Mouse (Mus musculus): ENCODE results near the gene Iqcf1. TPM values are rescaled to one million over a fixed set of nuclear protein-coding genes. Genes with fewer than 3 reads are reported as not detected.
"Not testable (repeated sequence)": the region's sequence is repeated elsewhere in the genome, so short reads cannot be mapped to it uniquely, and the experiment has no call there.

Iqcf1 gene
- total RNA-seq, 2 experiments from 2014 or later = not detected

- intact Hi-C loops (cut with DNase I) = loop anchor here (2.0 to 5.0 kb wide), 4 partner anchors 29 to 189 kb away; partner anchors contain the start of gene Dusp7
These were observed 22.1 kb upstream of the Iqcf1 start for GRCm38 (mm10) chr9:106477649-106478048.

GRCm38 (mm10) chr9:106478101-106478500, 21.7 kb upstream of the Iqcf1 start:
- DNase-seq = peak in 1 of 2 experiments; percentile 1
- intact Hi-C loops (cut with DNase I) = loop anchor here (5.0 kb wide), 2 partner anchors 111 to 176 kb away; partner anchors contain the start of gene Dusp7

More at GRCm38 (mm10) chr9:106477649-106478048, 22.1 kb upstream of the Iqcf1 start:
- DNase-seq = peak; percentile 5 to 12

GRCm38 (mm10) chr9:106480541-106480940, 19.2 kb upstream of the Iqcf1 start:
- intact Hi-C loops (cut with DNase I) = no loop called here
- DNase-seq = peak in 1 of 2 experiments; percentile 0

GRCm38 (mm10) chr9:106481075-106481474, 18.7 kb upstream of the Iqcf1 start:
- DNase-seq = peak in 1 of 2 experiments; percentile 3
- intact Hi-C loops (cut with DNase I) = no loop called here

GRCm38 (mm10) chr9:106481676-106482075, 18.1 kb upstream of the Iqcf1 start:
- peak in 1 of 2 experiments; percentile 3 for DNase-seq

GRCm38 (mm10) chr9:106482578-106483115, 17.1 kb upstream of the Iqcf1 start:
- DNase-seq = peak in 1 of 2 experiments; percentile 2
- intact Hi-C loops (cut with DNase I) = no loop called here

More at GRCm38 (mm10) chr9:106481676-106482075, 18.1 kb upstream of the Iqcf1 start:
- intact Hi-C loops (cut with DNase I) = no loop called here

- intact Hi-C loops (cut with DNase I) = no loop called here
- DNase-seq = no peak
These were observed 16.6 kb upstream of the Iqcf1 start for GRCm38 (mm10) chr9:106483136-106483535.

GRCm38 (mm10) chr9:106483606-106484005, 16.2 kb upstream of the Iqcf1 start:
- no peak for DNase-seq
- intact Hi-C loops (cut with DNase I) = no loop called here

- intact Hi-C loops (cut with DNase I) = no loop called here
These were observed 14.7 kb upstream of the Iqcf1 start for GRCm38 (mm10) chr9:106485076-106485475.

GRCm38 (mm10) chr9:106487602-106488001, 12.2 kb upstream of the Iqcf1 start:
- DNase-seq; intact Hi-C loops (cut with DNase I): not testable (repeated sequence)

More at GRCm38 (mm10) chr9:106485076-106485475, 14.7 kb upstream of the Iqcf1 start:
- DNase-seq = no peak

GRCm38 (mm10) chr9:106501846-106502245, 2.1 kb downstream of the Iqcf1 start:
- no peak for DNase-seq
- intact Hi-C loops (cut with DNase I) = no loop called here

GRCm38 (mm10) chr9:106504246-106504645, 4.5 kb downstream of the Iqcf1 start:
- intact Hi-C loops (cut with DNase I) = no loop called here
- no peak for DNase-seq

- DNase-seq = no peak
- intact Hi-C loops (cut with DNase I) = no loop called here
These were observed 9.6 kb downstream of the Iqcf1 start for GRCm38 (mm10) chr9:106509356-106509755.

- intact Hi-C loops (cut with DNase I) = no loop called here
- DNase-seq = no peak
These were observed 13.1 kb downstream of the Iqcf1 start for GRCm38 (mm10) chr9:106512729-106513450.

GRCm38 (mm10) chr9:106513566-106513965, 13.8 kb downstream of the Iqcf1 start:
- intact Hi-C loops (cut with DNase I) = no loop called here
- DNase-seq = no peak

- intact Hi-C loops (cut with DNase I) = no loop called here
These were observed 14.5 kb downstream of the Iqcf1 start, which contains the start of gene Iqcf5 for GRCm38 (mm10) chr9:106514273-106514672. TSS of gene Iqcf5 (plus strand) at chr9:106514573.

GRCm38 (mm10) chr9:106519433-106519832, 19.7 kb downstream of the Iqcf1 start:
- intact Hi-C loops (cut with DNase I) = no loop called here
- DNase-seq = no peak

More at GRCm38 (mm10) chr9:106514273-106514672, 14.5 kb downstream of the Iqcf1 start, which contains the start of gene Iqcf5:
- no peak for DNase-seq

GRCm38 (mm10) chr9:106519909-106520308, 20.1 kb downstream of the Iqcf1 start:
- DNase-seq = no peak
- intact Hi-C loops (cut with DNase I) = no loop called here

- no peak for DNase-seq
- intact Hi-C loops (cut with DNase I) = no loop called here
These were observed 32.1 kb downstream of the Iqcf1 start for GRCm38 (mm10) chr9:106531833-106532232.

GRCm38 (mm10) chr9:106534296-106534695, 34.5 kb downstream of the Iqcf1 start:
- intact Hi-C loops (cut with DNase I) = no loop called here
- no peak for DNase-seq

GRCm38 (mm10) chr9:106534975-106535374, 35.2 kb downstream of the Iqcf1 start:
- intact Hi-C loops (cut with DNase I) = no loop called here
- DNase-seq = no peak
